Mouse (Mus musculus): ENCODE results near the gene Fam110a.

- no peak for TF ChIP-seq CTCF (IDR thresholded peaks at IDR 0.05; ENCODE audit: extremely low read depth, insufficient read length, insufficient replicate concordance, low read depth, low read length)
- no peak for TF ChIP-seq POLR2A (IDR thresholded peaks at IDR 0.05; ENCODE audit: low read depth, low read length)
These were observed 11.6 kb downstream of the Fam110a start for GRCm38 (mm10) chr2:151968451-151968850.
